Mouse (Mus musculus): ENCODE measurements around the gene Fbxw5. TPM values are rescaled to one million over a fixed set of nuclear protein-coding genes. Genes with fewer than 3 reads are reported as not detected.
A peak's percentile ranks its signal among the peaks of the same experiment; 100 is the strongest.

Gene Fbxw5
- total and polyA plus RNA-seq, 3 experiments, result 34.3 to 40.4 (median 37.4) TPM

DNA sequence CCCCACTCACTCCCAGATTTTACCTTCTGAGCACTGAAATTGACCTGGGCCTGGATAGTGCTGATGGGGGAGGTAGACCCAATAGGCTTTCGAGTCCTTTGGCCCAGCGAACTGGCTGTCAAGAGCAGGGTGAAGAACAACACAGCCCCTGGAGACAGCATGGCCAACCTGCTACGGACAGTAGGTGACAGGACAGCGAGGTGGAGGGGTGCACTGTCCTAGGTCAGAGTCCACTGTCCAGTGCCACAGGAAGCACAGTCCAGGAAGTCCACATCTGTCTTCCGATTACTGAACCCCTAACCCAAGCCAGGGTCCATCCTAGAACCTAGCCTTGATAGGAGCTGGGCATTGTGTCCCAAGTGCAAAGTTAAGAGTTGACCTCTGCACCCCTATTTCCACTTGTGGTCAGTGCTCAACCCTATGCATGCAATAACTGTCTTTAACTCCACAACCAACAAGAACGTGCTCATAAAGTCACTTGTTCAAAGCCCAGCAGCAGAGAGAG, 427 bp upstream of the Fbxw5 start:
- H3K4me1 ChIP-seq (ENCODE audit: control insufficient read depth in 1 of 2, insufficient read depth in 2 of 2), result peaks cover 15 to 40% of the 10 kb centered on the region in 2 experiments
- H3K27ac ChIP-seq (ENCODE audit: insufficient read depth, low read depth), result 0 out of 2 replicates have a peak overlapping the region, but pooled peaks have one; percentile 3
- H3K9me3 ChIP-seq (replicated peaks; ENCODE audit: low read length), result no peaks in the 10 kb centered on the region

DNA sequence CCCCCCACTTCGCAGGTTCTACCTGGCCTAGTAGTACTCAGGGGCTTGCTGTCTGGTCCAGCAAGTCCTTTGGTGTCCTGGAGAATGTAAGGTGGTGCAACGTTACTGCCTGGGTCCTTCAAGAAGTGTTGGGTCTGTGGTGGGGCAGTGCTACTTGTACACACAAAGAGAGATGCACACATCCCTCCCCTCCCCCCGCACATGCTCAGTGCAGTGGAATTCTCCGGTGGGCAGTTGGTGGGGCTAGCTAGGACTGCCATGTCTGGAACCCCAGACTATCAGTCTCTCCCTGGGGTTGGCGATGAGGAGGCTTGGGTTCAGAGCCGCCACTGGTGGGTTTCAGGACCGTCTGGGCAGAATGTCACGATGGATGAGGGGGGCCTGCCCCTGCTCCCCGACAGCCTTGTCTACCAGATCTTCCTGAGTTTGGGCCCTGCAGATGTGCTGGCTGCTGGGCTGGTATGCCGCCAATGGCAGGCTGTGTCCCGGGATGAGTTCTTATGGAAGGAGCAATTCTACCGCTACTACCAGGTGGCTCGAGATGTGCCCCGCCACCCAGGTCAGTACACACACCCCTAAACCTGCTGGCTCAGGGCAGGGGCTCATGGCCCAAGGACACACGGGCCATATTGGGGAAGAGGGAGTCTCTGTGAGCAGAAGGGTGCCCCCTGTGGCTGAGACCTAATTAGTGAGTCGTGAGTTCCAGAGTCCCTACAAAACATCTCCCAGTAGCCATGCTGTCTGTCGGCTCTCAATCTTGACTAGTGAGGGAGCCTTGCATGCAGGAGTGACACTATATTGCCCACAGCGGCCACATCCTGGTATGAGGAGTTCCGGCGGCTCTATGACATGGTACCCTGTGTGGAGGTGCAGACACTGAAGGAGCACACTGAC, 1.3 kb downstream of the Fbxw5 start, which contains the start of gene C8g:
Gene C8g, minus strand, starts transcription at position 127 of the 894 bp plus-strand sequence.
- Histone ChIP-seq H3K79me2 (replicated peaks; ENCODE audit: control insufficient read depth, extremely low read depth, insufficient read depth, poor library complexity, severe bottlenecking) (peaks cover 8% of the 10 kb centered on the region; the same call in 1 of the 2 replicates), H3K4me3 (replicated peaks in 1 of 3; ENCODE audit: low read depth in 2 of 3, low read length in 2 of 3, poor library complexity in 1 of 3) (peak within 1 kb of the TSS; percentile 70 to 99 (median 93)), H3K4me2 (ENCODE audit: insufficient read depth, low read depth, poor library complexity, severe bottlenecking) (peak within 1 kb of the TSS; percentile 68), H3K36me3 (replicated peaks in 1 of 2; ENCODE audit: control insufficient read depth in 1 of 2, insufficient read depth in 1 of 2, low read length in 1 of 2) (peaks cover 32 to 47% of the 10 kb centered on the region in 2 experiments), H3K27ac (ENCODE audit: insufficient read depth, low read depth) (peak within 1 kb of the TSS; percentile 51), H3K9ac (ENCODE audit: insufficient read depth, low read depth) (peak within 1 kb of the TSS; percentile 92), H3K9me3 (replicated peaks; ENCODE audit: low read length) (no peaks in the 10 kb centered on the region), H3K4me1 (ENCODE audit: control insufficient read depth in 1 of 2, insufficient read depth in 2 of 2) (peaks cover 15 to 40% of the 10 kb centered on the region in 2 experiments), H3K27me3 (replicated peaks) (no peaks in the 10 kb centered on the region)
- dilution Hi-C loops (cut with MboI; ENCODE audit: extremely low pct_ligation_motif_present, extremely low pct_unique_long_range_greater_than_20kb, low sequenced_read_pairs), result no loop called here
- in situ Hi-C loops (cut with MboI; ENCODE audit: low pct_ligation_motif_present, low pct_unique_long_range_greater_than_20kb, low sequenced_read_pairs), result no loop called here
- DNase-seq (ENCODE audit: extremely low read depth), result peak; percentile 28
- TF ChIP-seq RCOR1 (conservative IDR thresholded peaks at IDR 0.05; ENCODE audit: low read depth, low read length) (no peak), POLR2AphosphoS2 (IDR thresholded peaks at IDR 0.05; ENCODE audit: low read depth, low read length) (no peak), CTCF (conservative IDR thresholded peaks at IDR 0.05 in 1 of 2, IDR thresholded peaks at IDR 0.05 in 1 of 2; ENCODE audit: low read depth in 2 of 2, low read length in 2 of 2) (peak in 1 of 2 experiments; percentile 34; a peak in 2 of 4 replicates), TCF12 (IDR thresholded peaks at IDR 0.05; ENCODE audit: low read depth, low read length) (no peak), NRF1 (IDR thresholded peaks at IDR 0.05; ENCODE audit: low read depth, low read length) (peak; percentile 48; the same call in 1 of the 2 replicates)

More for the DNA sequence above, 427 bp upstream of the Fbxw5 start:
- H3K36me3 ChIP-seq (replicated peaks in 1 of 2; ENCODE audit: control insufficient read depth in 1 of 2, insufficient read depth in 1 of 2, low read length in 1 of 2), result peaks cover 29 to 33% of the 10 kb centered on the region in 2 experiments
- H3K4me3 ChIP-seq (replicated peaks in 1 of 3; ENCODE audit: low read depth in 2 of 3, low read length in 2 of 3, poor library complexity in 1 of 3), result peak overlapping the region in 2 of 3 experiments; percentile 57 to 70
- dilution Hi-C loops (cut with MboI; ENCODE audit: extremely low pct_ligation_motif_present, extremely low pct_unique_long_range_greater_than_20kb, low sequenced_read_pairs) (no loop called here), in situ Hi-C loops (cut with MboI; ENCODE audit: low pct_ligation_motif_present, low pct_unique_long_range_greater_than_20kb, low sequenced_read_pairs) (no loop called here)
- no peak for DNase-seq (ENCODE audit: extremely low read depth)
- H3K4me2 ChIP-seq (ENCODE audit: insufficient read depth, low read depth, poor library complexity, severe bottlenecking), result peak overlapping the region; percentile 40; the same call in 1 of the 2 replicates
- H3K9ac ChIP-seq (ENCODE audit: insufficient read depth, low read depth), result 0 out of 2 replicates have a peak overlapping the region, but pooled peaks have one; percentile 25
- peaks cover 8% of the 10 kb centered on the region; the same call in 1 of the 2 replicates for H3K79me2 ChIP-seq (replicated peaks; ENCODE audit: control insufficient read depth, extremely low read depth, insufficient read depth, poor library complexity, severe bottlenecking)
- no peaks in the 10 kb centered on the region for H3K27me3 ChIP-seq (replicated peaks)
- TF ChIP-seq ZKSCAN1 (IDR thresholded peaks at IDR 0.05; ENCODE audit: borderline replicate concordance, low read depth, low read length) (no peak), ELF1 (IDR thresholded peaks at IDR 0.05; ENCODE audit: low read depth, low read length) (no peak), ZNF384 (IDR thresholded peaks at IDR 0.05; ENCODE audit: low read depth, low read length) (no peak), JUND (conservative IDR thresholded peaks at IDR 0.05; ENCODE audit: low read depth, low read length) (no peak), USF2 (conservative IDR thresholded peaks at IDR 0.05; ENCODE audit: low read depth, low read length) (no peak), USF1 (IDR thresholded peaks at IDR 0.05; ENCODE audit: low read depth, low read length) (no peak), MAFK (IDR thresholded peaks at IDR 0.05; ENCODE audit: insufficient replicate concordance, low read length) (no peak), JUN (IDR thresholded peaks at IDR 0.05; ENCODE audit: insufficient read depth, low read depth, low read length) (no peak), PAX5 (IDR thresholded peaks at IDR 0.05; ENCODE audit: low read length) (no peak)

Data from CH12.LX (cell line).